Mouse (Mus musculus) cerebellum, adult 2 months (tissue): Measurements from ENCODE around the gene Tmcc2. TPM values are rescaled to one million over a fixed set of nuclear protein-coding genes. Genes with fewer than 3 reads are reported as not detected.
A peak's percentile ranks its signal among the peaks of the same experiment; 100 is the strongest.

Source experiments
- DNase-seq, 2 experiments: peaks; one replicate each; pipeline ENCODE4 v3.0.0; 2021
- H3K27ac ChIP-seq: fragments of 200-500 bp; 2 replicates; pipeline ENCODE4 v1.5.1; 2012; ENCODE audit warnings: low read length, control low read depth, inconsistent platforms; ENCODE audit not compliant: insufficient read depth
- H3K27me3 ChIP-seq: fragments of 200-500 bp; 2 replicates; pipeline ENCODE4 v1.6.1; 2012; ENCODE audit warnings: inconsistent platforms, mild to moderate bottlenecking, low read length, moderate library complexity; ENCODE audit not compliant: control insufficient read depth, insufficient read depth
- H3K4me1 ChIP-seq: fragments of 200-500 bp; 2 replicates; pipeline ENCODE4 v1.6.1; 2011; ENCODE audit warnings: low read length; ENCODE audit not compliant: control insufficient read depth, insufficient read depth
- H3K4me3 ChIP-seq: fragments of 200-500 bp; replicated peaks from 2 replicates; pipeline ENCODE3; 2011; ENCODE audit warnings: mild to moderate bottlenecking, low read depth, low read length, control low read depth; ENCODE audit not compliant: insufficient read depth
- CTCF ChIP-seq: fragments of 200-500 bp; IDR thresholded peaks from 2 replicates; pipeline ENCODE4 v1.5.1; 2011; ENCODE audit warnings: low read depth, mild to moderate bottlenecking, control low read depth, low read length, moderate library complexity, borderline replicate concordance; ENCODE audit not compliant: insufficient read depth
- POLR2A ChIP-seq: fragments of 200-500 bp; IDR thresholded peaks from 2 replicates; pipeline ENCODE4 v1.6.1; 2011; ENCODE audit warnings: low read length, control low read depth, borderline replicate concordance; ENCODE audit not compliant: insufficient read depth
- WGBS: fragments of 180-500 bp; shearing (Covaris S2); methylation state at CpG from one replicate; pipeline ENCODE4 v1.1.7; 2018; 5-methylcytosine and 5-hydroxymethylcytosine counted together
- polyA plus RNA-seq: library from polyadenylated mRNA; depleted of rRNA; stranded (reverse); fragments of >200 nt; gene quantifications from 2 replicates; pipeline ENCODE4 v1.2.3, GENCODE M21; 2012; rRNA removed

The Tmcc2 gene
- polyA plus RNA-seq, 1 experiment = 157 TPM

GRCm38 (mm10) chr1:132310754-132311153 lies 80.3 kb downstream of the Tmcc2 start:
- no peaks in the 10 kb centered on the region for H3K27me3 ChIP-seq
- H3K4me3 ChIP-seq = no peak overlapping the region
- no peak for DNase-seq
- no peak for TF ChIP-seq POLR2A
- TF ChIP-seq CTCF = no peak
- 77% methylated on average over 7 of the region's 7 CpGs for WGBS
- peaks cover 4% of the 10 kb centered on the region; the same call in 1 of the 2 replicates for H3K4me1 ChIP-seq
- H3K27ac ChIP-seq = no peak overlapping the region

- H3K27me3 ChIP-seq = no peaks in the 10 kb centered on the region
- H3K27ac ChIP-seq = no peak overlapping the region
- H3K4me1 ChIP-seq = peaks cover 4% of the 10 kb centered on the region; the same call in 1 of the 2 replicates
- no peak overlapping the region for H3K4me3 ChIP-seq
- TF ChIP-seq POLR2A (no peak), CTCF (no peak)
- no peak for DNase-seq
- 71% methylated on average over 7 of the region's 7 CpGs for WGBS
Observed at GRCm38 (mm10) chr1:132308674-132309073, 82.4 kb downstream of the Tmcc2 start.

GRCm38 (mm10) chr1:132307962-132308361 lies 83.1 kb downstream of the Tmcc2 start:
- 82% methylated on average over 6 of the region's 6 CpGs for WGBS
- no peak overlapping the region for H3K4me3 ChIP-seq
- H3K4me1 ChIP-seq = peaks cover 4% of the 10 kb centered on the region; the same call in 1 of the 2 replicates
- no peak for DNase-seq
- H3K27ac ChIP-seq = no peak overlapping the region
- H3K27me3 ChIP-seq = no peaks in the 10 kb centered on the region
- TF ChIP-seq POLR2A = no peak
- no peak for TF ChIP-seq CTCF

GRCm38 (mm10) chr1:132306808-132307207 lies 84.3 kb downstream of the Tmcc2 start:
- no peak for TF ChIP-seq CTCF
- TF ChIP-seq POLR2A = peak; percentile 10; the same call in 1 of the 2 replicates
- H3K4me3 ChIP-seq = no peak overlapping the region

More at GRCm38 (mm10) chr1:132306808-132307207, 84.3 kb downstream of the Tmcc2 start:
- peaks cover 8% of the 10 kb centered on the region for H3K4me1 ChIP-seq
- no peak for DNase-seq
- no peaks in the 10 kb centered on the region for H3K27me3 ChIP-seq
- 35% methylated on average over 4 of the region's 4 CpGs for WGBS
- no peak overlapping the region for H3K27ac ChIP-seq

Other genes starting within 250 kb of the Tmcc2 start
- 7.1 and 7.6 TPM in 2 replicates for gene Lemd1, start 199.8 kb downstream of the Tmcc2 start, polyA plus RNA-seq
- gene AC124108.1, start 199.8 kb downstream of the Tmcc2 start, polyA plus RNA-seq = 3.2 and 3.6 TPM in 2 replicates
- gene Gm10188, start 161.5 kb downstream of the Tmcc2 start, polyA plus RNA-seq = not detected in 2 replicates
- 25.1 and 29.6 TPM in 2 replicates for gene Klhdc8a, start 92.7 kb downstream of the Tmcc2 start, polyA plus RNA-seq
- 2.9 and 3.3 TPM in 2 replicates for gene Nuak2, start 75.2 kb downstream of the Tmcc2 start, polyA plus RNA-seq
- 32.6 and 36.5 TPM in 2 replicates for gene Dstyk, start 26.3 kb upstream of the Tmcc2 start, polyA plus RNA-seq
- 68.1 and 72.4 TPM in 2 replicates for gene Rbbp5, start 86.1 kb upstream of the Tmcc2 start, polyA plus RNA-seq
- gene Tmem81, start 114.9 kb upstream of the Tmcc2 start, polyA plus RNA-seq = 5.3 and 6.1 TPM in 2 replicates
- 165 and 168 TPM in 2 replicates for gene Cntn2, start 152.0 kb upstream of the Tmcc2 start, polyA plus RNA-seq